Mouse (Mus musculus): ENCODE results near the gene Cspg4. TPM values are rescaled to one million over a fixed set of nuclear protein-coding genes. Genes with fewer than 3 reads are reported as not detected.

Gene Cspg4
- polyA plus RNA-seq, 1 experiment from 2014 or later, result 18.9 TPM

- Histone ChIP-seq H3K4me2 (no peak overlapping the region), H3K4me3 (replicated peaks) (no peak overlapping the region), H3K4me1 (no peaks in the 10 kb centered on the region), H3K9ac (no peak overlapping the region), H3K27me3 (replicated peaks) (no peaks in the 10 kb centered on the region), H3K9me3 (no peaks in the 10 kb centered on the region), H3K27ac (no peak overlapping the region), H3K36me3 (peaks cover 28% of the 10 kb centered on the region)
- WGBS, result 72% methylated on average over 5 of the region's 5 CpGs
- no peak for ATAC-seq (ENCODE audit: insufficient read depth, low FRiP score, low read depth)
Observed at GRCm38 (mm10) chr9:56915695-56916410, 51.0 kb downstream of the Cspg4 start.

DNA sequence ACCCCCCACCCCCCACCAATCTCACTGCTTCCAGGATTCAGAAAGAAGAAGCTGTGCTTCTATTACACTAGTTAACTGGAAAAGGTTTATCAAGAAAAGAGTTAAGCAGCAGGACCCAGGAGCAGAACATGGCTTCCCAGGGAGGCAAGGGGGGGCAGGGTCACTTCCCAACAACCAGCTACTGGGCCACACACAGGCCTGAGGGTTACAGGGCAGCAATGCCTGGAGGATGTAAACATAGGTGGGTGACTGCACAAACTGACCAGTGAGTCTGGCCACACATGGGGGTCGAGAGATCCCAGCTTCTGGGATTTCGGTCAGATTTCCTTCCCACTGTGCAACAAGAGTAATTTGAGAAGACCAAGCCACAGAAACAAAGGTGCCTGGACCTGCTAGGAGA is 52.3 kb downstream of the Cspg4 start:
- no peak for ATAC-seq (ENCODE audit: insufficient read depth, low FRiP score, low read depth)
- no peaks in the 10 kb centered on the region for H3K9me3 ChIP-seq
- 85% methylated on average over 2 of the region's 2 CpGs for WGBS
- no peak overlapping the region for H3K9ac ChIP-seq
- no peak overlapping the region for H3K4me2 ChIP-seq
- no peak overlapping the region for H3K4me3 ChIP-seq (replicated peaks)
- peaks cover 33% of the 10 kb centered on the region for H3K36me3 ChIP-seq
- H3K27me3 ChIP-seq (replicated peaks), result no peaks in the 10 kb centered on the region
- no peaks in the 10 kb centered on the region for H3K4me1 ChIP-seq
- H3K27ac ChIP-seq, result no peak overlapping the region

DNA sequence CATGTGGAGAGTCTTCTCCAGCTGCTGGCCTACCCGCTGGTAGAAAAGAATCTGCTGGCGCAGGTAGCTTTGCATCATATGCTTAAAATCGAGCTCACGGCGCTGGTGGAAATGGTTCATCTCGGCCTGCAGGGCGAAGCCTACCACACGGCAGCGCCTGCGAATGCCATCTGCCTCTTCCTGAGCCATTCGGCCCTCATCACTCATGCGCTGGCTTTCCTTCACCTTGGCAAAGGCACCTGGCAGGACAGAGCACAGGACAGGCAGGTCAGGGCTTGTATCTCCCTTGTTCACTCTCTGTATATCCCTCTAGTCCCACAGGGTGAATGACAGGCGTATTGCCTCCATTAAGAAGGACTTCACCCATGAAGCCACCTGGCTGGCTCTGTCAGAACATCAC is 53.6 kb downstream of the Cspg4 start:
- Histone ChIP-seq H3K27ac (no peak overlapping the region), H3K27me3 (replicated peaks) (no peaks in the 10 kb centered on the region), H3K4me3 (replicated peaks) (no peak overlapping the region), H3K4me1 (peaks cover 9% of the 10 kb centered on the region), H3K36me3 (peaks cover 33% of the 10 kb centered on the region), H3K9ac (no peak overlapping the region), H3K4me2 (no peak overlapping the region), H3K9me3 (no peaks in the 10 kb centered on the region)
- no peak for ATAC-seq (ENCODE audit: insufficient read depth, low FRiP score, low read depth)
- WGBS, result 93% methylated on average over 13 of the region's 13 CpGs

DNA sequence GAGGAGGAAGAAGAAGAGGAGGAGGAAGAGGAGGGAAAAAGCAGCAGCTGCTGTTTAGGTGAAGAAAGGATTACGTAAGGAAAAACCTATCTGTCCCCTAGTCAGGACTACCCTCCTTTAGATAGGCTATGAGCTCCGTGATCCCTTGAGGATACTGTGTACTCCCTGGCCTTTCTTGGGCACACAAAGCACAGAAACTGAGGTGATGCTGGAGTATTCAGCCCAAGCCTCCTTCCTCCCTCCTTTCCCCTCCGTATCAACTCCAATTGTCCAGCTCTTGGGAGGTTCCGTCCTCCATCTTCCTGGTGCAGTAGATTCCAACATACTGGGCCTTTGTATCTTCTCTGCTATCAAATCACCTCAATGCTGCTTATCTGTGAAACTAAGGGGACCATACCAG is 57.9 kb downstream of the Cspg4 start:
- no peak for ATAC-seq (ENCODE audit: insufficient read depth, low FRiP score, low read depth)
- H3K4me3 ChIP-seq (replicated peaks), result no peak overlapping the region

DNA sequence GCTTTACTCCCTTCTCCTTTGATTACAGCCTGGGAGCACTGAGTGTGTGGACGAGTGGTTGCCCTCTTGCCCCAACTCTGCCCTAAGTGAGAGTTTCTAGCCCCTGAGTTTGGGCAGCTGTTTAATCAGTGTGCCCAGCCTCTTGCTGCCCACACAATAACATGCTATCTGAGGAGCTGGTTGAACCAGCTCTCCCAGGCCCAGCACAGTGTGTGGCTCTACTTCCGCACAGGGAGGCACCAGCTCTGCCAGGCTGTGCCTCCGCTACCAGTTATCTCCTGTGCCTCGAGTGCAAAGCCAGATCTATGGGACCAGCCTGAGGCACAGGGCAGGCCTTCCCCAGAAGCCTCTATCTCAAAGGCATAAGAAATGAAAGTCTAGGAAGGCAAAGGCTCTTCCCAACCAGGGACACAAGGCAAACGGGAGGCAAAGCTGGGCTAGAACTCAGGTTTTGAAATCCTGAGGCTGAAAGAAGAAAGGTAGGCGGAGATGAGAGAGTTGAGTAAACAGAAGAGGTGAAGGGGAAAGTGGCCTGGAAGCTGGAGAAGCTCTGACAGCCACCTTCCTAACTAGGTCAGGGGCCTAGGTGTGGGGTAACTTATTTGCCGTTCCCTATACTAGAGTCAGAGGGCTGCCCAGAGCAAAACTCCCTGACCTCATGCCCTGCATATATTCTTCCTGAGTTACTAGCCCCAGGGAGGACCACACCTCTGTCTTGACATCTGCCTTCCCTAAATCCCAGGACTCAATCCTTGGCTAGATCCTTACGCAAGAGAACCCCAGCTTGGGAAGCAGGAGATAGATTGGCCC is 59.2 kb downstream of the Cspg4 start:
- no peaks in the 10 kb centered on the region for H3K9me3 ChIP-seq
- H3K4me3 ChIP-seq (replicated peaks), result peak overlapping the region; percentile 37
- H3K36me3 ChIP-seq, result peaks cover 10% of the 10 kb centered on the region
- H3K27ac ChIP-seq, result peak overlapping the region; percentile 78
- H3K4me2 ChIP-seq, result peak overlapping the region; percentile 83
- 40% methylated on average over 8 of the region's 8 CpGs for WGBS
- H3K9ac ChIP-seq, result peak overlapping the region; percentile 37
- H3K27me3 ChIP-seq (replicated peaks), result no peaks in the 10 kb centered on the region
- H3K4me1 ChIP-seq, result peaks cover 51% of the 10 kb centered on the region
- ATAC-seq (ENCODE audit: insufficient read depth, low FRiP score, low read depth), result no peak

More for the DNA sequence above, 57.9 kb downstream of the Cspg4 start:
- Histone ChIP-seq H3K9ac (no peak overlapping the region), H3K27ac (0 out of 2 replicates have a peak overlapping the region, but pooled peaks have one; percentile 78), H3K9me3 (no peaks in the 10 kb centered on the region), H3K36me3 (peaks cover 22% of the 10 kb centered on the region), H3K4me2 (peak overlapping the region; percentile 83; the same call in 1 of the 2 replicates), H3K27me3 (replicated peaks) (no peaks in the 10 kb centered on the region), H3K4me1 (peaks cover 44% of the 10 kb centered on the region)
- WGBS, result 86% methylated on average over 4 of the region's 4 CpGs

DNA sequence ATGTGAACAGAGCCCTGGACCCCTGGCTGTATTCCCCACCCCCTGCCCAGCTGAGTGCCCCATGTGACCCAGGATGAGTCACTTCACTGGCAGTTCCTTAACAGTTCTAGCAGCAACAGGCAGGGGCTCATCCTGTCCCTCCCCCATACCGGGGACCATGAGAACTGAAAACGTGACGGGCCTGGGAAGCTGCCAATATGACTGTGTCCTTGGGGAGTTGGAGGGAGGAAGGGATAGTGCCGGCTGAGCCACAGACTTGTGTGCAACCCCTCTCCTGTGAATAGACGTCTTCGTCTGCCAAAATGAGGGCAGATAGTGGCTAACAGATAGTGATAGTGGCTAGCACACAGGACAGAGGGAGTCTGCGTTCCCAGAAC is 59.8 kb downstream of the Cspg4 start:
- Histone ChIP-seq H3K27me3 (replicated peaks) (no peaks in the 10 kb centered on the region), H3K4me3 (replicated peaks) (peak overlapping the region; percentile 37), H3K27ac (peak overlapping the region; percentile 78), H3K9me3 (no peaks in the 10 kb centered on the region), H3K36me3 (peaks cover 10% of the 10 kb centered on the region), H3K4me2 (peak overlapping the region; percentile 83), H3K9ac (peak overlapping the region; percentile 7; the same call in 1 of the 2 replicates), H3K4me1 (peaks cover 51% of the 10 kb centered on the region)
- ATAC-seq (ENCODE audit: insufficient read depth, low FRiP score, low read depth), result peak; percentile 59; the same call in 1 of the 2 replicates
- 8% methylated on average over 7 of the region's 7 CpGs for WGBS

GRCm38 (mm10) chr9:56925291-56926024 is 60.6 kb downstream of the Cspg4 start:
- Histone ChIP-seq H3K27ac (peak overlapping the region; percentile 78), H3K27me3 (replicated peaks) (no peaks in the 10 kb centered on the region), H3K4me3 (replicated peaks) (peak overlapping the region; percentile 37), H3K9ac (no peak overlapping the region), H3K4me1 (peaks cover 51% of the 10 kb centered on the region), H3K9me3 (no peaks in the 10 kb centered on the region), H3K4me2 (peak overlapping the region; percentile 83), H3K36me3 (peaks cover 6% of the 10 kb centered on the region)
- ATAC-seq (ENCODE audit: insufficient read depth, low FRiP score, low read depth), result no peak
- 69% methylated on average over 26 of the region's 26 CpGs for WGBS

DNA sequence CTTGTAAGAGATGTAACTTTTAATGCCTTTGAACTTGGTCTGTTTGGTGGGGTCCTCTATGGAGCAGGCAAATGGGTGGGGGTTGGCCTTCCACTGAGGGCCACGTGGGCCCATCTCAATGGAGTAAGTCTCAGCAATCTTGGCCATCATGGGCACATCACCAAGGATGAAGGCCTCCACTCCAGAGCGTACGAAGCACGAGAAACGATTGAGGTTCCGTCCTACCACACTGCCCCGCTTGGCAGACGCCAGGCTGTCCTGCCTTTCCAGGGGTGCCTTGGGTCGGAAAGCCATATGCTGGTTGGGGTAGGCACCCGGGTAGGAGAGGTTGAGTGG is 61.2 kb downstream of the Cspg4 start:
- H3K27me3 ChIP-seq (replicated peaks), result no peaks in the 10 kb centered on the region
- no peak overlapping the region for H3K9ac ChIP-seq
- peaks cover 51% of the 10 kb centered on the region for H3K4me1 ChIP-seq
- H3K4me2 ChIP-seq, result peak overlapping the region; percentile 83
- H3K9me3 ChIP-seq, result no peaks in the 10 kb centered on the region
- no peak overlapping the region for H3K27ac ChIP-seq
- H3K36me3 ChIP-seq, result peaks cover 6% of the 10 kb centered on the region
- 93% methylated on average over 10 of the region's 10 CpGs for WGBS
- peak overlapping the region; percentile 70 for H3K4me3 ChIP-seq (replicated peaks)
- no peak for ATAC-seq (ENCODE audit: insufficient read depth, low FRiP score, low read depth)

DNA sequence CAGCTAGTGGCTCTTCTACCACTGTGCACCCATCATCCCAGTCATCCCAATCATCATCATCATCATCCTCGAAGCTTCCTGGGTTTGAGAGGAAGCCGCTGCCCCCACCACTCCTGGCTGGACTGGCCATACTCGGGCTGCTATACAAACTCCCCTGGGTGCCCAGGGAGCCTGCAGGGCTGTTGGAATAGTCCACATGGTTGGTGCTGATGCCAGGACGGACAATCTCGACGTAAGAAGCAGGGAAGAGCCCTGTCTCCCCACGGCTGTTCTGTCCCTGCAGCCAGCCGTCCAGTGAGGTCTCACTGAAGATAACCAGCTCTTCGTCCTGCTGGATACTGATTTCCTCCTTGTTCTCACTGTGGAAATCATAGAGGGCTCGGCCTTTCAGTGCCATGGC is 61.6 kb downstream of the Cspg4 start:
- Histone ChIP-seq H3K27ac (peak overlapping the region; percentile 96), H3K27me3 (replicated peaks) (no peaks in the 10 kb centered on the region), H3K9me3 (no peaks in the 10 kb centered on the region), H3K4me1 (peaks cover 51% of the 10 kb centered on the region), H3K4me2 (peak overlapping the region; percentile 83), H3K4me3 (replicated peaks) (peak overlapping the region; percentile 70), H3K36me3 (peaks cover 5% of the 10 kb centered on the region), H3K9ac (no peak overlapping the region; the same call in 1 of the 2 replicates)
- ATAC-seq (ENCODE audit: insufficient read depth, low FRiP score, low read depth), result no peak
- WGBS, result 77% methylated on average over 10 of the region's 10 CpGs

- no peak for ATAC-seq (ENCODE audit: insufficient read depth, low FRiP score, low read depth)
Observed at GRCm38 (mm10) chr9:56927191-56928012, 62.6 kb downstream of the Cspg4 start.

More at GRCm38 (mm10) chr9:56927191-56928012, 62.6 kb downstream of the Cspg4 start:
- under 1% methylated on average over 35 of the region's 35 CpGs for WGBS
- Histone ChIP-seq H3K9me3 (no peaks in the 10 kb centered on the region), H3K9ac (peak overlapping the region; percentile 67), H3K4me3 (replicated peaks) (peak overlapping the region; percentile 70), H3K27ac (peak overlapping the region; percentile 96), H3K36me3 (no peaks in the 10 kb centered on the region; the same call in 1 of the 2 replicates), H3K4me1 (peaks cover 51% of the 10 kb centered on the region), H3K27me3 (replicated peaks) (no peaks in the 10 kb centered on the region), H3K4me2 (peak overlapping the region; percentile 83)

Data from stomach, embryonic 15.5 days (tissue).